8 mouse cellular contexts compared by ENCODE assay signal in the genomic region with DNA sequence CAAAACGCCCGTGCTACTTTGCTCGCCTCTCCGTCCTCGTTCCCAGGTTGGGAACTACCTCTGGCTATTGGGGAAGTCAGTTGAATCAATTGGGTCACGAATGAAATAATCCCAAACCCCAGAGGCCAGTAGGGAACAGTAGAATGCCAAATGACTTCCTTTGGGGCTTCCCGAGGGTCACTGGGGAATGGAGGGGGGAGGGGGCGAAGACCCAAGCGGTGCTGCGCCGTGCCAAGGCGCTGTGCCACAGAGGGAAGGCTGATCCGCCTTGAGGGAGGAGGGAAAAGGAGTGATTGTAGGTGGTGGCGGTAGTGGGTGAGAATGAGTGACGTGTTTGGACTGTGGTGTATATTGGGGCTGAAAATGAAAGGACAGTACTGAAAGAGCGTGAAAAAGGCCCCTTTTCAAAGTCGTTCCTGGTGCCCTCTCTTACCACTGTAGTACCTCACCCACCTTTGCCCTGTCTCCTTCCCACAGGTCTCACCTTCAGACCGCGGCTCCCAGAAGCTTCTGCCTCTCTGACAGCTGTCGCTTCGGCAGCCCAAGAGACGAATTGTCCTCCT. TPM values are rescaled to one million over a fixed set of nuclear protein-coding genes. Genes with fewer than 3 reads are reported as not detected.
DNase-seq lines count a peak whose midpoint lies in the region; ATAC-seq and TF ChIP-seq lines count a peak whose summit lies in the region.

No protein-coding gene starts in this region.

- no peak for DNase-seq in testis, postnatal 14 days (ENCODE audit: low spot score)
- peak; percentile 71 to 87 for DNase-seq in kidney, postnatal 25 days
- DNase-seq in retina, embryonic 14.5 days (ENCODE audit: low spot score): no peak
- no peak for DNase-seq in cerebellum, postnatal 36 days
- no peak for DNase-seq in layer of hippocampus, adult 11-12 months (ENCODE audit: low spot score)

- no peak for TF ChIP-seq POLR2A in testis, adult 2 months (IDR thresholded peaks at IDR 0.05; ENCODE audit: control insufficient read depth, low read depth, low read length)

- TF ChIP-seq CTCF in testis, adult 2 months (IDR thresholded peaks at IDR 0.05; ENCODE audit: control insufficient read depth, insufficient read depth, insufficient replicate concordance, low read depth, low read length): no peak

- WGBS in neural tube, embryonic 15.5 days: under 1% methylated on average over 22 of the region's 22 CpGs

- ATAC-seq in granulocyte monocyte progenitor cell, adult 5-6 weeks (replicated peaks; ENCODE audit: poor library complexity, severe bottlenecking): 0 out of 2 replicates have a peak, but pooled peaks have one; percentile 15
- peak; percentile 18 for ATAC-seq in neural tube, embryonic 15.5 days (ENCODE audit: low FRiP score)

- H3K27ac ChIP-seq in testis, adult 2 months (ENCODE audit: control insufficient read depth, insufficient read depth, low read depth, low read length): no peak overlapping the region
- H3K27ac ChIP-seq in neural tube, embryonic 15.5 days (replicated peaks): peak overlapping the region; percentile 100

- H3K4me1 ChIP-seq in testis, adult 2 months (ENCODE audit: control insufficient read depth, insufficient read depth, low read length): peaks cover 25% of the 10 kb centered on the region
- peaks cover 57% of the 10 kb centered on the region for H3K4me1 ChIP-seq in neural tube, embryonic 15.5 days

- H3K4me2 ChIP-seq in neural tube, embryonic 15.5 days: peak overlapping the region; percentile 85

- H3K4me3 ChIP-seq in testis, adult 2 months (ENCODE audit: control insufficient read depth, low read depth, low read length): peak overlapping the region; percentile 42
- H3K4me3 ChIP-seq in neural tube, embryonic 15.5 days (replicated peaks): peak overlapping the region; percentile 81

- H3K36me3 ChIP-seq in testis, adult 2 months (ENCODE audit: control insufficient read depth, insufficient read depth, low read length): no peaks in the 10 kb centered on the region
- no peaks in the 10 kb centered on the region for H3K36me3 ChIP-seq in neural tube, embryonic 15.5 days

- H3K9ac ChIP-seq in neural tube, embryonic 15.5 days (replicated peaks): peak overlapping the region; percentile 99

- H3K9me3 ChIP-seq in neural tube, embryonic 15.5 days (replicated peaks): no peaks in the 10 kb centered on the region

- peaks cover 12% of the 10 kb centered on the region for H3K27me3 ChIP-seq in testis, adult 2 months (ENCODE audit: control insufficient read depth, insufficient read depth, low read length)
- no peaks in the 10 kb centered on the region for H3K27me3 ChIP-seq in neural tube, embryonic 15.5 days (replicated peaks)

RNA-seq across cellular contexts. Expression of gene Hoxa3, which starts 0.5 kb away (rescaled TPM):
- 5.4 and 5.8 TPM in 2 replicates for polyA plus RNA-seq in testis, adult 2 months (2012; rRNA removed)
- 1.7 and 3.1 TPM in 2 replicates for total RNA-seq in granulocyte monocyte progenitor cell, adult 5-6 weeks (2014; fragmentation: Nextera tagmentation)
- 0.34 TPM in 1 of 2 replicates, not detected in the other for total RNA-seq in granulocyte monocyte progenitor cell, adult 5-6 weeks (2017)
- 10.7 and 14.6 TPM in 2 replicates for polyA plus RNA-seq in neural tube, embryonic 15.5 days (2015; fragmentation: Nextera tagmentation; extraction: Ambion mirVana)

RNA-seq across cellular contexts. Expression of gene Gm28308, which starts 0.5 kb away (rescaled TPM):
- not detected in 2 replicates for polyA plus RNA-seq in testis, adult 2 months (2012; rRNA removed)
- total RNA-seq in granulocyte monocyte progenitor cell, adult 5-6 weeks (2014; fragmentation: Nextera tagmentation): not detected in 2 replicates
- total RNA-seq in granulocyte monocyte progenitor cell, adult 5-6 weeks (2017): not detected in 2 replicates
- polyA plus RNA-seq in neural tube, embryonic 15.5 days (2015; fragmentation: Nextera tagmentation; extraction: Ambion mirVana): not detected in 2 replicates

RNA-seq across cellular contexts. Expression of gene Hoxa6, which starts 4.1 kb away (rescaled TPM):
- polyA plus RNA-seq in testis, adult 2 months (2012; rRNA removed): 0.21 TPM in 1 of 2 replicates, not detected in the other
- 1.3 TPM in 1 of 2 replicates, not detected in the other for total RNA-seq in granulocyte monocyte progenitor cell, adult 5-6 weeks (2014; fragmentation: Nextera tagmentation)
- 0.41 TPM in 1 of 2 replicates, not detected in the other for total RNA-seq in granulocyte monocyte progenitor cell, adult 5-6 weeks (2017)
- polyA plus RNA-seq in neural tube, embryonic 15.5 days (2015; fragmentation: Nextera tagmentation; extraction: Ambion mirVana): 10.3 and 15.0 TPM in 2 replicates

RNA-seq across cellular contexts. Expression of gene Hoxa5, which starts 8.2 kb away (rescaled TPM):
- 0.06 and 0.08 TPM in 2 replicates for polyA plus RNA-seq in testis, adult 2 months (2012; rRNA removed)
- 2.3 and 2.8 TPM in 2 replicates for total RNA-seq in granulocyte monocyte progenitor cell, adult 5-6 weeks (2014; fragmentation: Nextera tagmentation)
- total RNA-seq in granulocyte monocyte progenitor cell, adult 5-6 weeks (2017): 0.36 and 0.43 TPM in 2 replicates
- 26.8 and 73.9 TPM in 2 replicates for polyA plus RNA-seq in neural tube, embryonic 15.5 days (2015; fragmentation: Nextera tagmentation; extraction: Ambion mirVana)

RNA-seq across cellular contexts. Expression of gene Hoxa7, which starts 9.0 kb away (rescaled TPM):
- 0.48 and 0.72 TPM in 2 replicates for polyA plus RNA-seq in testis, adult 2 months (2012; rRNA removed)
- 18.3 and 20.5 TPM in 2 replicates for total RNA-seq in granulocyte monocyte progenitor cell, adult 5-6 weeks (2014; fragmentation: Nextera tagmentation)
- 6.4 and 10.8 TPM in 2 replicates for total RNA-seq in granulocyte monocyte progenitor cell, adult 5-6 weeks (2017)
- 86.8 and 109 TPM in 2 replicates for polyA plus RNA-seq in neural tube, embryonic 15.5 days (2015; fragmentation: Nextera tagmentation; extraction: Ambion mirVana)

Comparison
In these comparisons a context has a peak if more than half of its experiments do, and no peak if none do; other contexts are left out.
1. DNase-seq: peak in kidney, postnatal 25 days (2 of 2); none in testis, postnatal 14 days (single experiment), retina, embryonic 14.5 days (single experiment), cerebellum, postnatal 36 days (0 of 2) and layer of hippocampus, adult 11-12 months (single experiment).